Mouse (Mus musculus) thymus, postnatal 25 days (tissue): ENCODE measurements around the gene Serac1.

Experiments
- DNase-seq: peaks from one replicate; pipeline ENCODE4 v3.0.0; 2022

Gene Serac1

DNA sequence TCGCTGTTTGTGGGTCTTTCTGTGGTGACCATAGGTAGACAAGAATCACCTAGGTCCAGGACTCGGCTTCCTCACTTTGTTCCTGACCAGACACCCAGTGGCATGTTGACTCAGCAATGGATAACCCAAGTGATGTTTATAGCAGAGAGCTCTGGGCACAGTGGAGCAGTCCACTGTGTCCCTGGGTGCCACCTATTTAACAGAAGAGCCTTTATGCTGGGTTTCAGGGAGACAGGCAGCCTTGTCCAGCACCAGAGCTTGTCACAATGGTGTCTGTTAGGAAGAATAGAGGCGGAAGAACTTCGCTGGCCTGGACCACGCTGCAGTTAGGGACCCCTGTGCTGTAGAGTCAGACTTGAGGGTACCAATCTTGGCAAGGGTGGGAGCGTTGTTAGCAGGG lies 77.0 kb downstream of the Serac1 start:
- DNase-seq = no peak

DNA sequence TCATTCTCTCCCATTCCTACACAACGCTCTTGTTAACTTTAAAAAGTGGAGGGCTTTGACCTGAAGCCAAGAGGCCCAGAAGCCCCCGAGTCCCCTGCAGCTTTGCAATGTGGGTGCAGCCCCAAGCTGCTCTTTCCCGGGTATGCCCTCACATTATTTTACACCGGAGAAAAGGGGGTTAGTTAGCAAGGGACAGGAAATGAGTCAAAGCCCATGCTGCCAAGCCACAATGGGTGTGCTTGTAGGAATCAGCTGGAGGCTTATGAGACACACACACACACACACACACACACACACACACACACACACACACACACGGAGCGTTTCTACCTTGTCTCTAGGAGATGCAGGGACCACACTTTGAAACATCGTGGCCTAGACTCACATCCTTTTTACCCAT lies 77.7 kb downstream of the Serac1 start:
- no peak for DNase-seq

DNA sequence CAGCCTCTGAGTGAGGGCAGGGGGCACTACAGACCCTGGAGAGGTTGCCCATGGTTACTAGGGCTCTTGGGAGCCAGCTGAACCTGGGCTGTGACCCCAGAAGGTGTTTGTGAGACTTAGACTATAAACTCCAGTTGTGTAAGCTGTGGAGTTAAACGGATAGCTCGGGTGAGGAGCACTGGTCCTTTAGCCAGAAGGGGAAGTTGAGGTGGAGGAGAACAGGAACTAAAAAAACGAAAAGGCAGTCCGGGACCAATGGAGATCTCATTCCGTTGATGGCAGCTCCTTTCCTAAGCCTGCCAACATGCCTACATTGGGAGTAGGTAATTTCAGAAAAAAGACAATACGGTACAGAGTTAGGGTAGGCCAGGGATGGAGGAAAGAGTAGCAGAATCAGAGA lies 78.2 kb downstream of the Serac1 start:
- DNase-seq = no peak

DNA sequence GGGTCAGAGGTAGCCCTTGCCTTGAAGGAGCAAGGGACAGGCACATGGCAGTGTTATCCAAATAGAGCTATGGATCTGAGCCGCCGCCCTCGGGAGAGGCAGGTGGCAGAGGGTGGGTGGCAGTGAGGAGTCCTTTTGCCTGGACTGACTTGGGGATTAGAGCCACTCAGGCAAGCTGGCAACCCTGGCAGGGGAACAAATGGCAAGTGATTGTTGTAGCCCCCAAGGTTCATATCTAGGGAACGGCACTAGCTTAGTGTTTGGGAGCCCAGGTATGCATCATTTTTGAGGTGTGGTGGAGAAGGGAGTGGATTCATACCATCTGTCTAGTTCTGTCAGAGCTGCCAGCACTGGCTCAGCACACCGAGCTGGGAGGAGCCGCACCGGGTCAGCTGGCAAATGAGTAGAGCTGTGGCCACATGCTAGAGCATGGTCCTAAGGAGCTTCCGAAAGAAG lies 78.6 kb downstream of the Serac1 start:
- DNase-seq = no peak

DNA sequence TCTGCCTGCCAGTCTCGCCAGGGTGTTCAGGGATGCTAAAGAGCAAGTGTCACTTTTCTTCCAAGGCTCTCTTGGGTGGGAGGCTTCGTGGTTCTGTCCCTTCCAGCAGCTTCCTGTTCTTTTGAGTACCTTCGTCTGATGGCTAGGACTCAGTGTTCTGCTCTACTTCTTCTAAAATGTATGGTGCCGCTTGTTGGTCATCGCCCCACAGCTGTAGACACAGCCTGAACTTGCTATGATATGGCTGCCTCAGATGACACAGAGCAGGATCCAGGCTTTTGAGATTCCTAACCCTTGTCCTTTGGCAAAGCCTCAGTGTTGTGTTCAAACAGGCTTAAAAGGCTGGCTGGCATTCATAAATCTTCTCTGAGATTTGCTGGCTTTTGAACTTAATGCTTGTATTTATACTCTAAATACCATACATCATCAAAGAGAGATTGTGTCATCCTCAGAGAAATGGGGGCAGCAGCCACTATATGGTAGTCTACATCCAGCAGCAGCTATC lies 80.5 kb downstream of the Serac1 start:
- no peak for DNase-seq

DNA sequence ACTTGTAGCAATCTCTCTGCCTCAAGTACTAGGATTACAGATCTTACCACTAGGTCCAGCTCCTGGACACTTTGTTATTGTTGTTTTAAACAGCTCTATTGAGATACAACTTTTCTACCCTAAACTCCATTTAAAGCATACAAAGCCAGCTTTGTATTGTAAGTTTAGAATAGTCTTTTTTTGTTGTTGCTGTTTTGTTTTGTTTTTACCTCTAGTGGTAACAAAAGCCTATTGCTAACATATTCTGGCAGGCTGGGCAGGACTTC lies 81.4 kb downstream of the Serac1 start:
- DNase-seq = no peak

DNA sequence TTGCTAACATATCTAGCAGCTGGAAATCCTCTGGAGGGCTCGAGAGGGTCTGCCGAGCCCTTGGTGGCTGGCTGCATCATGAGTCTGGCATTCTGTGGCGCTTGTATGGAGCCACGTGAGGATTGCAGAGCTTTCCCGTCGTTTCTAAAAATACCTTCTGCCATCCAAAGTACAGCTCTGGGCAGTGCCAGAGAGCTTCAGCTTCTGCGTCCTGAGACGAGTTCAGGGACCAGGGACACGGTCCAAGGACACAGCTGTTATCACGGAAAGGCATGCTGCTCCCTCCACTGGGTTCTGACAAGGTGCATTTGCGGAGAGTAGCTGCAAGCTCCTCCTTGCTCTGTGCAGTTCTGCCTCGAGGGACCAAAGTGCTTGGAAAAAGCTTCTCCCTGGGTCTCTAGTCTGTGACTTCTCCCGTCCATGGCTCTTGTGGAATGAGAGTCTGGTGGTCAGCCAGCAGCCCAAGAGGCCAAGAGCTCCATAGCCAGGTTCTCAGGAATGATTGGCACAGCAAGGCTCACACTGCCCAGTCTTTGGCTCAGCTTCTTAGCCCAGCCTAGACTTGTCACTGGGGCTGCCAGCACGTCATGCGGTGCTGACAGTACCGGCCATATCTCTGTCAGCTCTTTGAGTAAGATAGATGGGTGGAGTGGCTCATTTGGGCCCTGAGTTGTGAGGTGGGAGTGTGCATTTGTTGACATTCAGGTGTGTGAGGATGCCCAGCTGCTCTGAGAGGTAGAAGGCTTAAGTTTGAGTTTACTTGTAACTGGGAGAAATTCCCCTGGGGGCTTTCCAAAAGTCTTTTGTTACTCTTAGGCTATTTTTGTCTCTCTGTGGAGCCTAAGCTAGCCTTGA lies 81.9 kb downstream of the Serac1 start:
- no peak for DNase-seq

DNA sequence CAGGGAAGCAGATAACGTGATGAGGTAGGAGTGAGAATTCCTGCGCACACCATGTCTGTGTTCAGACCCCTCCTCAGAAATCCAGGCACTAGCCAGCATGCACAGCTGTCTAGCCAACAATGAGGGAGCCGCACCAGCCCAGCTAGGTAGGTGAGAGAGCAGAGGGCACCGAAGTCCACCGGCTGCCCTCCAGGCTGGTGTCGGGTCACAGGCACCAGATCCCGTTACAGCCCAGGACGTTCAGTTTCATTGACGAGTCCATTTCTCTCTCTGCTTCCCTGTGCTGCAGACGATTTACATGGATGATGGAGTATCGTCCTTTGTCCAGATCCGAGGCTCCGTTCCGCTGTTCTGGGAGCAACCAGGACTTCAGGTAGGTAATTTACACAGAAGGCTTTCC lies 83.0 kb downstream of the Serac1 start:
- DNase-seq = no peak

DNA sequence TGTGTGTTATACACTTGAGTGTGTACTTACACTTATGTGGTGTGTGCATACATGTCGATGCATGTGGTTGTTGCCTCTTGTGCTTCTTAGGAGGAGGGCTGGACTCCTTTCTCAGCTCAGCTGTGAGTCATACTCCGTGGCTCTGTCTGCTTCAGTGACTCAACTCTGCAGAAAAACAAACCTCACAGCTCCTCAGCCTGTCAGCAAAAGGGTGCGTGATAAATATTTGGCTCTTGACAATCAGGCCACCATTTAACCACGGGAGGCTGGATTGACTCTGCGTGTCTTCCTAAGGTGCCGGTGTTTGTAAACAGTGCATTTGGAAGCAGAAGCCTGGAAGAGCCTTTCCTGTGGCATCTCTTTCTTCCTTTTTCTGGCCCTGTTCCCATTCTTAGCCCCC lies 84.9 kb downstream of the Serac1 start:
- DNase-seq = no peak

DNA sequence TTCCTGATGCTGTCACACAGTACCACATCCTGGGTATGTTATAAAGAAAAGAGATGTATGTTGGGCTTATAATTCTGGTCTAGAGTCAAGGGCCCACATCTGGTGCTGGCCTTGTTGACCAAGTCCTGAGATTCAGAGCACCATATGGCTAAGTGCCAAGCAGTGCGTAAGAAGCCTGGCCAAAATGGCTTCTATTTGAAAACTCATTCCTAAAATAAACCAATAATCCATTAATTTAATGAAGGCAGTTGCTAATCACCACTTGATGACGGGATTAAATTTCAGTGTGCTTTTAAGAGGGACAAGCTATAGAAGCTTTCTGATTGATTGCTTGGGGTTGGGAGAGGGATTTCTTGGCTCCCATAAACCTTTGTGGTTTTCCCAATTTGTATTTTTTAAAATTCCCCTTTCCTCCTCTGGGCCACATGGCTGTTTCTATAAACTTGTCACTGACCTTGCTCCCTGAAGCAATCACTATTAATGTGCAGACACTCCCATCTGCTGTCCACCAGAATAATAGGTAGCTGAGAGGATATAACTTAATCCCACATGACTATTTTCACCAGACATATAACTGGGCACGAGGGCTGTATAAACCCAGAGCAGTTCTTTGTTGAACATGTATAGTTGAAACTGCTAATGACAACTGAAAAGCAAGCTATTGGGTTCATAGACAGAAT lies 85.8 kb downstream of the Serac1 start:
- no peak for DNase-seq

DNA sequence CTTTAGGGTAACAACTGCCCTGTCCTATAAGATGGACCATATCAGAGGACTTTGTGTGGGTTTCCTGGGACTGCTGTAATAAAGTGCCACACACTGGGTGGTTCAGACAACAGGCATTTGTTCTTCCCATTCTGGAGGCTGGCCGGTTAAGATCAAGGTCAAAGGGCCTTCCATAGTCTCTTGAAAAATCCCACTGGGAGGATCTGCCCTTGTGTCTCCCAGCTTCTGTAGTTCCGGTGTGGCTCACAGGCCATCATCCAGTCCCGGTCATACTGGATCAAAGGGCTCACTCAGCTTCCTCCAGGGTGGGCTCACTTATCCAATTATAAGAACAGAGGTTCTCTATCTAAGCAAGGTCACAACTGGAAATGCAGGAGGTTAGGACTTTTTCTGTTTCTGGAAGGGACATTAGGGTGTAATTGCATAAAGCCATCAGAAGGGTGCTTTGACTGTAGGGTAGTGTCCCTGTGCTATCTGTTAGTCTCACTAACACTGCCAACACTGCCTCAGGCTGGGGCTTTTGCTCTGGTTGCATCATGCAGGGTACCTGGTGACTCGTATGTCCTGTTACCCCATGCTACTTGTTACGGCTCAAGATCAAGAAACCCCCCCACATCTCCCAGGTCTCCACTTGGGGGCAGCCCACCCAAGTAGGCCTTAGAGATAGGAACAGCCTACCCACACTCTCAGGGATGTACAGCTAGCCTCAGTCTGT lies 86.5 kb downstream of the Serac1 start:
- DNase-seq = no peak
